Mouse (Mus musculus): ENCODE measurements at regions not wholly inside any gene's neighbourhood (a gene's known extent, or its start where the extent isn't known, plus 50 kb on each side); places are given as distances from the start of the nearest gene placed in this dataset.

DNA sequence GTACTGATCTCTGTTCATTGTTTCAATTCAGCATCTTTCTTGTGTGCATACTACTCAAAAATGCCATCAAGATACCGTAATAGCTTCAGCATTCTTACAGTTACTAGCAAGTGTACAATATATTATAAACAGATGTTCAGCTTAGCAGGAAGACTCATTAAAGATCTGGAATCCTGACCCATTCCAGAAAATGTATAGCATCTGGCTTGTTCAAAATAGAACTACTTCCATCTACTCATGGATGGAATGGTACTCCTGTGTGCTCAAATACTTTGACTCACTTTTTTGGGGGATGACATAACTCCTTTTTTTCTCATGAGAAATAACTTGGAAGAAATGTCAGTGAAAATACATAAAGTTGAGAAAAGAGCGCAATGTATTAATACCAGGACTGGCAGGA, 291.2 kb upstream of the Manea start:
- Histone ChIP-seq H3K27ac (ENCODE audit: insufficient read depth, low read length) (no peak overlapping the region), H3K4me1 (ENCODE audit: control insufficient read depth, insufficient read depth, low read length) (no peaks in the 10 kb centered on the region), H3K4me3 (ENCODE audit: insufficient read depth, low read length) (no peak overlapping the region)
- TF ChIP-seq POLR2A (IDR thresholded peaks at IDR 0.05; ENCODE audit: extremely low read depth, insufficient read depth, low read length) (no peak), CTCF (IDR thresholded peaks at IDR 0.05; ENCODE audit: extremely low read depth, insufficient read depth, low read length) (no peak)

DNA sequence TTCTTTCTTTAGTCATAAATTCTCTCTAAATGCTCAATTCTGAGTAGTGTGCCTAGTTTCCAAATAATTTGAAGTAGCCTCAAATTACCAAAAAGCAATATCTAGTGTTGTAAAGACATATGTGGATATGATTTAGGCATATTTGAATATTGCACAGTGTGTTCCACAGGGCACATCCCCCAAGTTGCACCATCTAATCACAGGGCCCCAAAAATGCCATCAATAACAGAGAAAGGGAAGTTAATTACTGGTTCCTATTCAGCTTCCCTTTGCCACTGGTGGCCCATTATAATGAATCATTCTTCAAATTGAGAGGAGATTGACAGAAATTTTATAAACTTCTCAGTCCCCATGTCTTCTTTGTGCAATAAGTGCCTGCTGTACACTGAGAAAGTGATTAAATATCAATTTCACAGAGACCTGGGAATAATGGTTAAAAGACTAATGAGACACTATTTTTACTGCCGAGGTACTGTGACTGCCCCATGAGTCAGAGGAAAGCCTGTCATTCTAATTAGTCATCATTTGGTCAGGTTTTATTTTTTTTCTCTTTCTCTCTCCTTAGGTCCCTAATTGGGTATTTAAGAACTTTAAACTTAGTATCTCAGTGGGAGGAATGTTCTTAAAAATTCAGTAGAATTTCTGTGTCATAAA, 284.0 kb upstream of the Manea start:
- TF ChIP-seq CTCF (IDR thresholded peaks at IDR 0.05; ENCODE audit: extremely low read depth, insufficient read depth, low read length) (no peak), POLR2A (IDR thresholded peaks at IDR 0.05; ENCODE audit: extremely low read depth, insufficient read depth, low read length) (no peak)
- H3K27ac ChIP-seq (ENCODE audit: insufficient read depth, low read length) = no peak overlapping the region
- H3K4me3 ChIP-seq (ENCODE audit: insufficient read depth, low read length) = no peak overlapping the region
- H3K4me1 ChIP-seq (ENCODE audit: control insufficient read depth, insufficient read depth, low read length) = no peaks in the 10 kb centered on the region

DNA sequence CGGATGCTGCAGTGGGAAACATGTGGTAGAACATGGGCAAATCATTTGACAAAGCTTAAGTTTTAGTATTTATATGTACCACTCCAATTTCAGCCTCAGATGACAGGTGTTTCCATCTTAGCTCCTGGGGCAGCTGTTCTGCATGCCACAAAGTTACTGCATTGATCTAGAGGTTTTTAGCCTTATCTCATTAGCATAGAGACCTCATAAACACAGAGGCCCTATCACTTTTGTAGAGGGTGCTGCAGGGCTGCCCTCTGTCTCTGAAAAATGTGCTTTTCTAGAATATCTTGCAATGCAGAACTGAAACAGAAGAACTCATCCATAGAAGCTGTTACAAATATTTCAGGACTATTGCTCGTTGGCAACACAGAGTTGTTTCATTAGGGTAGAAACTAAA, 283.0 kb upstream of the Manea start:
- H3K4me3 ChIP-seq (ENCODE audit: insufficient read depth, low read length) = no peak overlapping the region
- no peaks in the 10 kb centered on the region for H3K4me1 ChIP-seq (ENCODE audit: control insufficient read depth, insufficient read depth, low read length)
- H3K27ac ChIP-seq (ENCODE audit: insufficient read depth, low read length) = no peak overlapping the region
- no peak for TF ChIP-seq CTCF (IDR thresholded peaks at IDR 0.05; ENCODE audit: extremely low read depth, insufficient read depth, low read length)
- no peak for TF ChIP-seq POLR2A (IDR thresholded peaks at IDR 0.05; ENCODE audit: extremely low read depth, insufficient read depth, low read length)

DNA sequence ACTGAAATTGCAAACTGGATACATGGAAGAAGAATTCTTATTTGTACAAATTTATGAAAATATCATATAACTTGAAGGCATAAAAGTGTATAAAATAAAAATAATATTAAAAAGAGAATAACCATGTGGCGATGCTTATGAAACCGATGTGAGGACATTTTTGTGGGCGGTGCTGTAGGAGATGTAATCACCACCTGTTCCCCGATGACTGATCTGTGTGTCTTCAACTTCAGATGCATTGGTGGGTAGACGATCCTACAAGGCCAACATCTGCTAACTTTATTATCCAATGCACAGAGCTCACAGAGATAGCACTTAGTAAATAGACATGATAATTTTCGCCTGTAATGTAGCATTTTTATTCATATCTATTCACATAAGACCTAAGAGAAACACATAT, 281.1 kb upstream of the Manea start:
- H3K4me1 ChIP-seq (ENCODE audit: control insufficient read depth, insufficient read depth, low read length) = no peaks in the 10 kb centered on the region
- H3K4me3 ChIP-seq (ENCODE audit: insufficient read depth, low read length) = no peak overlapping the region
- H3K27ac ChIP-seq (ENCODE audit: insufficient read depth, low read length) = no peak overlapping the region
- TF ChIP-seq POLR2A (IDR thresholded peaks at IDR 0.05; ENCODE audit: extremely low read depth, insufficient read depth, low read length) = no peak
- TF ChIP-seq CTCF (IDR thresholded peaks at IDR 0.05; ENCODE audit: extremely low read depth, insufficient read depth, low read length) = no peak

DNA sequence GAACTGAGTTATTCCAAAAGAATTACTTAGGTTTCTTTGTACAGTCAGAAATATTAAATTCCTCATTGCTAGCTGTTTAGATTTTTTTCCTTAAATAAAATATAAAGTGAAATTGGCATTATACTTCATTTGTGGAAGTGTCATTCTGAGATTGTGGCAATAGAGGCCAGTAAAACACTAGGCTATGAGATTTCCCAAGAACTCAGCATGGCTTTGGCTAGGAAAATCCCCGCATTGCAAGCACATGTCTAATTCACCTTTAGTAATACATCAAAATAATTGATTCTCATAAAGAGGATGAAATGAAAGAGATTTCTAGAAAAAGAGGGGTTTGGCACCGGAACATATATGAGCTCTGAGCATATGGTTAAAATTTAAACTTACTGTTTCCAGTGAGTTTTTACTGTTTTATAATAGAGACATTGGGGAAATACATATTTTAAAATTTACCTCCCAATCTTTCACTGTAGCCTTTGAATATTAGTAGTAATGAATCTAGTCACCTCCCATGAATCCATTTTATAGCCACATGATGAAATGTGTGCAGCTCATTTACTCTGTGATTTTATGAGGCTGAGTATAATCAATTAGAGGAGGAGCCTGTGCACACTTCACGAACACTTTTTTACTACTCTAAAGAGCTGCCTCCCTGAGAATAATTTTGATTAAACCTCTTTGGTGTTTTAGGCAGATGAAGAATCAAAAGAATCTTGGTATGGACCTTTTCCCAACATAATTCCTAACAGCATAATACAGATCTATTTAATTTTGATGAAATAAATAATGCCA, 242.6 kb upstream of the Manea start:
- no peak overlapping the region for H3K27ac ChIP-seq (ENCODE audit: insufficient read depth, low read length)
- TF ChIP-seq POLR2A (IDR thresholded peaks at IDR 0.05; ENCODE audit: extremely low read depth, insufficient read depth, low read length) (no peak), CTCF (IDR thresholded peaks at IDR 0.05; ENCODE audit: extremely low read depth, insufficient read depth, low read length) (peak; percentile 18; the same call in 1 of the 2 replicates)

DNA sequence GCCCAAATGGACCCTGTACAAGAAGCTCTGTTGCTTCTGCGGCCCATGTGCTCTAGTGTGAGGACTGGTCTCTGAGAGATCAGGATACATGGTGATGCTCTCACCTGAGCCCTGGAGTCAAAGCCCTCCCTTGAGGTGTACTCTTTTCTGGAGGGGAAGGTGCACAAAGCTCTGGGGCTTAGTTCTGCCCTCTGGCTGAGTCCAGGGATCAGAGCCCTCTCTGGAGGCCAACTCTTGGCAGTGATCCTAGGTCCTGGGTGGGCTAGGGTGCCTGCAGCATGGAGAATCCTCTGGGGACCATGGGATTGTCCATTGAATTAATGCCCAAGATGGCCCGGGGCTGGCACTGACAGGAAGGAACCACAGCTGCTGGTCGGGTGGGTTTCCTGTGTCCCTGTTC, 209.0 kb upstream of the Manea start:
- Histone ChIP-seq H3K27ac (ENCODE audit: insufficient read depth, low read length) (no peak overlapping the region), H3K4me1 (ENCODE audit: control insufficient read depth, insufficient read depth, low read length) (no peaks in the 10 kb centered on the region), H3K4me3 (ENCODE audit: insufficient read depth, low read length) (no peak overlapping the region)
- TF ChIP-seq POLR2A (IDR thresholded peaks at IDR 0.05; ENCODE audit: extremely low read depth, insufficient read depth, low read length) (no peak), CTCF (IDR thresholded peaks at IDR 0.05; ENCODE audit: extremely low read depth, insufficient read depth, low read length) (no peak)

More for the DNA sequence above, 242.6 kb upstream of the Manea start:
- Histone ChIP-seq H3K4me1 (ENCODE audit: control insufficient read depth, insufficient read depth, low read length) (no peaks in the 10 kb centered on the region), H3K4me3 (ENCODE audit: insufficient read depth, low read length) (no peak overlapping the region)

DNA sequence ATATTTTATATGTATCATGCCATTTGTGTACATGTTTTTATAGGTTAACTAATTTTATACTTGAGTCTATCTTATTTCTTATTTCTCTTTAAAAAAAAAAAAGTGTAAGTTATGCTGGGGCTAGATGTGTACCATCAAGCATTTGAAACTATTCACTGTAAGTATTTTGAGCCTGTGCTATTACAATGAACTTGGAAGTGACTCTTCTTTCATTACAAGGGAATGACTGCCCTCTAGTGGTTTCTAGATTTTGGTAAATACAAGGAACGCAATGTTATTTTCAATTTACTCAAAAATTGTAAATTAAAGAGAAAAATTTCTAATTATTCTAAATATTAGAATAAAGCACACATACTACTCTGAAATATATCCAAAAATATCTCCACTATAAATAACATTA, 197.1 kb upstream of the Manea start:
- Histone ChIP-seq H3K4me1 (ENCODE audit: control insufficient read depth, insufficient read depth, low read length) (no peaks in the 10 kb centered on the region), H3K4me3 (ENCODE audit: insufficient read depth, low read length) (no peak overlapping the region), H3K27ac (ENCODE audit: insufficient read depth, low read length) (no peak overlapping the region)
- TF ChIP-seq CTCF (IDR thresholded peaks at IDR 0.05; ENCODE audit: extremely low read depth, insufficient read depth, low read length) = no peak
- no peak for TF ChIP-seq POLR2A (IDR thresholded peaks at IDR 0.05; ENCODE audit: extremely low read depth, insufficient read depth, low read length)

DNA sequence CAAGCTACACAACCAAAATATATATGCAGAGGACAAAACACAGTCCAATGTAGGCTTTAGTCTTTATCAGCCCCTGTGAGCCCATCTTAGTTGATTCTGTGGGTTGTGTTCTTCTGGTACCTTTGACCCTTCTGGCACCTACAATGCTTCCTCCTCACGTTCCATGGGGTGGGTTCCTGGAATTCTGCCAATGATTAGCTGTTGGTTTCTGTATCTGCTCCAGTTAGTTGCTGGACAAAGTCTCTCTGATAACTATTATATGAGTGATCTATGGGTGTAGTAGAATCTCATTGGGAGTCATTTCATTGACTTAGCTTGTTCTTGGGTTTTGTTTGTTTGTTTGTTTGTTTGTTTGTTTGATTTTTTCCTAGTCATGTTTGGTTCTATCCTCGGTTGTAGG, 195.8 kb upstream of the Manea start:
- no peak for TF ChIP-seq POLR2A (IDR thresholded peaks at IDR 0.05; ENCODE audit: extremely low read depth, insufficient read depth, low read length)
- no peak for TF ChIP-seq CTCF (IDR thresholded peaks at IDR 0.05; ENCODE audit: extremely low read depth, insufficient read depth, low read length)
- H3K4me3 ChIP-seq (ENCODE audit: insufficient read depth, low read length) = no peak overlapping the region

DNA sequence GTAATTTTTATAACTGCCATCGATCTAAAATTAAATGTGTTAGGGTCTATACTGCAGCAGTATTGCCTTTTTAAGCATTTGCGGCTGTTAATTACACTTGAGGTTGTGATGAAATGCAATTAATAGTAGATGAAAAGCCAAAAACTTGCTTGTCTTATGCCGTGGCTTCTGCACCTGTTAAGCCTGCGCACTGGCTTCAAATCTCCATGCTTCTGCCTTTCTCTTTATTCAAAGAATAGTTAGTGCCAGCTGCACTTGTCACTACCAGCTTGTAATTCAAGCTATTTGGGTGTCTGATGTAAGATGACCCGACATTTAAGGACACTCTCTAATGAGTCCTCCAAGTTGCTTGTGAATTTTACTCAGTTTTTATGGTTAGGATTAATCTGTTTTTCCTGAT, 161.3 kb upstream of the Manea start:
- Histone ChIP-seq H3K27ac (ENCODE audit: insufficient read depth, low read length) (no peak overlapping the region), H3K4me3 (ENCODE audit: insufficient read depth, low read length) (no peak overlapping the region), H3K4me1 (ENCODE audit: control insufficient read depth, insufficient read depth, low read length) (no peaks in the 10 kb centered on the region)
- TF ChIP-seq CTCF (IDR thresholded peaks at IDR 0.05; ENCODE audit: extremely low read depth, insufficient read depth, low read length) = no peak
- TF ChIP-seq POLR2A (IDR thresholded peaks at IDR 0.05; ENCODE audit: extremely low read depth, insufficient read depth, low read length) = no peak

More for the DNA sequence above, 195.8 kb upstream of the Manea start:
- H3K4me1 ChIP-seq (ENCODE audit: control insufficient read depth, insufficient read depth, low read length) = no peaks in the 10 kb centered on the region
- no peak overlapping the region for H3K27ac ChIP-seq (ENCODE audit: insufficient read depth, low read length)

DNA sequence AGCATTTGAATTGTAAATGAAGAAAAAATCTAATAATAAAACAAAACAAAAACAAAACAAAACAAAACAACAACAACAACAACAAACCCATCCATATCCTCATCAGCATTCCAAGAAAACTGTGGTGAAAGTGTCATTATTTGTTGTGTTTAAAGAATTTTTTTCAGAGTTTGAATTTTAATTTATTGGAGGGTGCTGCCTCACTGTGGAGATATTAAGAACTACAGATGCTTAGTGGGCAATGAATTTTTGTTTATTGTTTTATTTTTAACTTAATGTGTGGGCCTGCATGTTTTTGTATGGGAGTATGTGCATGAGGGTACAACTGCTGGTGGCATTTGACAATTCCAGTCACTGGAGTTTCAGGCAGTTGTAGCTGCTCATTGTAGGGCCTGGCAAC, 147.6 kb upstream of the Manea start:
- TF ChIP-seq CTCF (IDR thresholded peaks at IDR 0.05; ENCODE audit: extremely low read depth, insufficient read depth, low read length) (no peak), POLR2A (IDR thresholded peaks at IDR 0.05; ENCODE audit: extremely low read depth, insufficient read depth, low read length) (no peak)
- H3K27ac ChIP-seq (ENCODE audit: insufficient read depth, low read length) = no peak overlapping the region
- H3K4me3 ChIP-seq (ENCODE audit: insufficient read depth, low read length) = no peak overlapping the region
- no peaks in the 10 kb centered on the region for H3K4me1 ChIP-seq (ENCODE audit: control insufficient read depth, insufficient read depth, low read length)
